Mouse (Mus musculus) adrenal gland, adult (tissue): ENCODE data around the gene Icmt.
A peak's percentile ranks its signal among the peaks of the same experiment; 100 is the strongest.

Source experiments
- DNase-seq, 2 experiments: peaks; one replicate each; pipeline ENCODE4 v3.0.0; 2022 to 2023; ENCODE audit warnings: low spot score in 1 of 2; ENCODE audit not compliant: inconsistent age in 2 of 2

Gene Icmt

DNA sequence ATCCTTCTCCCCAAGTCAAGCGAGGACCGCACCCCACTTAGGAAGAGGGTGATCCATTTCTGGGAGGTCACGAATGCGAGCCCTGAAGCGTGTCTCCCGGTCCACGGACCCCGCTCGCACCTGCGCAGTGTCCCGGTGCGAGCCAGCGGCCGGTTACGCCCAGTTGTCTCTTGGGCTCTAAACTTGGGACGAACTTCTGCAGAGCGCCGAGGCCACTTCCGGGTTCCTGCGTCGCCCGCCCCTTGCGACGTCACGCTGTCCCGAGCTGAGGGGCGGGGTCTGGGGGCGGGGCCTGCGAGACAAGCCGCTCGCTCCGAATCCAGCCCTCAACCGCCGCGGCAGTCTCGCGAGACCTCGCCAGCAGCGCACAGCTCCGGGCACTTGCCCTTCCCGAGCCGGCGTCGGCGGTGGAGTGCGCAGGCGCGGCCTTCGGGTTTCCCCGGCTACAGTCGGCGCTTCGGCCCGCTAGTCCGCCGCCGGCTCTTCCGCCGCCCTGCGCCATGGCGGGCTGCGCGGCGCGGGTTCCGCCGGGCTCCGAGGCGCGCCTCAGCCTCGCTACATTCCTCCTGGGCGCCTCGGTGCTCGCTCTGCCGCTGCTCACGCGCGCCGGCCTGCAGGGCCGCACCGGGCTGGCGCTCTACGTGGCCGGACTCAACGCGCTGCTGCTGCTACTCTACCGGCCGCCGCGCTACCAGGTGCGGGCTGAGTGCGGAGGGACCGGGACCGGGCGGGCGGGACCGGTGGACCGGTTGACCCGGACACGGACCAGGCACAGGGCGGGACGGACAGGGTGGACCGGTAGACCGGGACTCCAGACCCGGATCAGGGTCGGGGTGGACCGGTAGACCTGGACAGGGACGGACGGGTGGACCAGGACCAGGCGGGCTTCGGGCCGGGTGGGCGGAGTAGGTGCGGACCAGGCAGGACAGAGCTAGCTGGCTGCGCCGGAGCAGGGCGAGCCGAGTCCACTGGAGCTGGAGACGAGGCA lies at the start of gene Icmt:
Gene Icmt, plus strand, starts transcription at position 354 of the 988 bp plus-strand sequence.
- DNase-seq = peak; percentile 99 to 100

DNA sequence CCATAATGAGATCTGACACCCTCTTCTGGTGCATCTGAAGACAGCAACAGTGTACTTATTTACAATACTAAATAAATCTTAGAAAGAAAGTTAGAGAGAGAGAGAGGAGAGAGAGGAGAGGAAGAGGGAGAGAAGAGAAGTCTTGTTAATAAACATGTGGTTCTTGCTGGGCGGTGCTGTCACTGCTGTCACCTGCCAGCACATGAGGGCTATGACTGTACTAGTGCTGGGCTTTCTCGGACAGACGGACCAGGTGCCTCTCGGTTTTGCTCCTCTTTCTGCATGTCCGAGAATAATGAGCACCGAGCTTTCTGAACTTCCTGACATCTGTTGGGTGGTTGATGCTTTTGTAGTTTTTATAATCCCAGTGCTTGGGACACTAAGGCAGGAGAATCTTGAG lies 46.4 kb upstream of the Icmt start:
- no peak for DNase-seq

GRCm38 (mm10) chr4:152253183-152253759 lies 43.8 kb upstream of the Icmt start:
- peak; percentile 27 to 81 for DNase-seq

DNA sequence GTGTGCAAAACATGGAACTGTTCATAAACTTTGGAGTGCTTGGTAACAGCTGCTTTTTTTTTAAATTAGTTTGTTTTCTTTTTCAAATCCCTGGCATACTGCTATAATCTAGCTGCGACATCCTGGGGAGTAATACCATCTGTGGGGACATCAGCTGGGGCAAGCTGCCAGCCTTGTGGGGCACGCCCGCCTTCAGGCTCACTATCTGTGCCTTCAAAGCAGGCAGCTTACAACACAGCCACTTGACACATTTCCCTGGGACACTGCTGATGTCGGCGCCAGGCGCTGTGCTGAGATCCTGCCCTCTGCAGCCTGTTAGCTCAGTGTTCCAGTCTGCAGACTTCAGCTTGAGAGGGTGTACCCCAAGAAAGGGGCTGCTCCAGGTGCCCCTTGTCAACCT lies 40.0 kb upstream of the Icmt start:
- peak in 1 of 2 experiments; percentile 62 for DNase-seq

- peak; percentile 31 to 76 for DNase-seq
These were observed 36.6 kb upstream of the Icmt start for GRCm38 (mm10) chr4:152260451-152260850.

DNA sequence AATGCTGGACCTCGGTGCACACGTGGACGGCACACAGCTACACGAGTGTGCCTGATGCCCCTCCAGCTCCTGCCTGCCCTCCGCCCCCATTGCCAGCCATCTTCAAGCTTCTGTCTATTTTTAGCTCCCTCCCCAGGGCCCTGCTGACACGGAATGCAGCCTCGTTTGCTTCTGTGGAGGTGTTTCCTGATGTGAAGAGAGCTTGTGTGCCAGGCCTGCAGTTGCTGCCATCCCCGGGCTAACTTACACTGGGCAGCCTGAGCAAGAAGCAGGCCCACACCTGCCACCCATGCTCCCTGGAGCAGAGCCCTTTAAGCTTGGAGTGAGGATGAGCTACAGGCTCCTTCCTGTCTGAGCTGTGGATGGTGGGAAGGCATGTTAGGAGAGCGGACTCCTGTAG lies 34.8 kb upstream of the Icmt start:
- no peak for DNase-seq

DNA sequence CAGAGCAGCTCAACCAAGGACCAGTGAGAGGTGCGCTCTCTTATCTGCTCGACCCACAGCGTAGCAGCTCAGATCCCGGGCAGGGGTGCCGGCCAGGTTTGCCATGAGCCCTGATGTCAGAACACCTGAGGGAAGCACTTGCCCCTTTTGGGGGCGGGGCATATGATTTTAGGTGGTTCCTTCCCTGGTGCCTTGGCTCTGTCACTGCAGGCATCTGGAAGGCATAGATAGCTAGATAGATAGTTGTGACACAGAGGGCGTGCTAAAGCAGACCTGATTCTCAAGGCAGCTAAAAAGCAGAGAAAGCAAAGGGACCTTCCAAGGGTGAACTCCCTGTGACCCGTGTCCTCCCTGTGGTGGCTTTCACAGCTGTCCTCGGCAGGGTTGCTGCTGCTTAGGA lies 33.9 kb upstream of the Icmt start:
- DNase-seq = no peak

DNA sequence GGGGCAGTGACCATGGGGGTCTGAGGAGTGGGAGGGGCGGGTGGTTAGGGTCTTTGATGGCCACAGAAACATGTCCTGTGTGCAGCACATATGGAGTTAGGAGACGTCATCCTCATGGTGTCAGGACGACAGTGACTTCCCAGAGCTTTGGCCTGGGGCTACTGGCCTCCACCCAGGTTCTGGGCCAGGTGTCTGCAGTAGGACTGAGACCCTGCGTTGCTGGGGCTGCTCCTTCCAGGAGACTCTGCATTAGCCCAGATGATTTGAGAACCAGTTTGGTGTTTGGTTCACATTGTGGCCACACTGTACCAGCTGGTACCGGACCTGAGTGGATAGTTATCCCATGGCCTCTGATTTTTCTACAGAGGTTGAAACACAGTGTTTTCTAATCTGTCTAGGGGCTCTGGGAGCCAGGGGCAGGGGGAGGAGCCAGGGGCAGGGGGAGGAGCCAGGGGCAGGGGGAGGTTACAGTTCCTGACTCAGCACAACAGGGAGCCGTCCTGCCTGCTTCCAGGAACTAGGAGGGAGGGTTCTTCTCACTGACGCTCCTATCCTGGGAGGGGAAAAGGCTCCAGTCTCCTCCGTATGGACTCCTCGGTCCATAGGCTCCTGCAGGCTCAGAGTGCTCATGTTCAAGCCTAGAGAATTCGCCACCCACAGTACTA lies 33.4 kb upstream of the Icmt start:
- no peak for DNase-seq

- no peak for DNase-seq
These were observed 32.9 kb upstream of the Icmt start for GRCm38 (mm10) chr4:152264177-152264530.

DNA sequence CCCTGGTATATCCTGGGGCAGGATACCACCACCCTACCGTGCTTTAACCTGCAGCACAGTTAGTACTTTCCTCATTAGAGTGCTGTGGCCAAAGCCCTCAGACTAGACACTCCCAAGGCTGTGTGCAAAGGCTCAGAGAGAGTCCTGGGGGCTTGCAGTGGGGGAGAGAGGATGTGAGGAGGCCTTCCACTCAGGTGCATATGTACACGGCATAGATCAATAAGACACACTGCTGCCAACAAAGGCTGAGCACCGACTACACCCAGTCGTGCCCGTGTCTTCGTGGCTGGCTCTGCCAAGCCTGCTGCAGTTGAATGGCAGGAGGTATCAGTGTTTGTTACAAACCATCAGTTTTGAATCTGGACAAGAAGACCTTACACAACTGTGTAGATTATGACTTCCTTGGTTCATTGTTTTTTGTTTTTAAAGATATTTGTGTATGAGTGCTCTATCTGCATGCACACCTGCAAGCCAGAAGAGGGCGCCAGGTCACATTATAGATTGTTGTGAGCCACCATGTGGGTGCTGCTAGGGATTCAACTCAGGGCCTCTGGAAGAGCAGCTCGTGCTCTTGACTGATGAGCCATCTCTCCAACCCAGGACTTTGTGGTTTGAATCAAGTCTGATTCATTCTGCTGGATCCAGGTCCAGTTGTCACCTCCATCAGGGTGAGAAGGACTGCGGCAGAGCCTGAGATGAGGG lies 32.0 kb upstream of the Icmt start:
- no peak for DNase-seq

DNA sequence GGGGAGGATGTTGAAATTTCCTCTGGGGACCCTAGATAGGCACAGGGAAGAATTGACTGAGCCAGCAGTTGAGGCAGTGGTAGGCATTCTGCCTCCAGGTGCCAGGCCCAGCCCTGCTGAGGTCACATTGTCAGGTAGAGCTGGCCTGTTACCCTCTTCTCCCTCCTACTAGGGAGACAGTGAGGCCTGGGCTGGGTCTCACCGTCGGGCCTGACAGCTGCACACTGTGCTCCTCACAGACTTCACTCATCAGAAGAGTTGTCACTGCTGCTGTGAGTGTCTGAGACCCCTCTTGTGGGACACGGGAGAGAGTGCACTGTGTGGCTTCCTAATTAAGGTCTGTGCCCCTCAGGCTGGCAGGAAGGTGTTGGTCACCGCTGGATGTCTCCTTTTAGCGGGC lies 31.2 kb upstream of the Icmt start:
- no peak for DNase-seq

DNA sequence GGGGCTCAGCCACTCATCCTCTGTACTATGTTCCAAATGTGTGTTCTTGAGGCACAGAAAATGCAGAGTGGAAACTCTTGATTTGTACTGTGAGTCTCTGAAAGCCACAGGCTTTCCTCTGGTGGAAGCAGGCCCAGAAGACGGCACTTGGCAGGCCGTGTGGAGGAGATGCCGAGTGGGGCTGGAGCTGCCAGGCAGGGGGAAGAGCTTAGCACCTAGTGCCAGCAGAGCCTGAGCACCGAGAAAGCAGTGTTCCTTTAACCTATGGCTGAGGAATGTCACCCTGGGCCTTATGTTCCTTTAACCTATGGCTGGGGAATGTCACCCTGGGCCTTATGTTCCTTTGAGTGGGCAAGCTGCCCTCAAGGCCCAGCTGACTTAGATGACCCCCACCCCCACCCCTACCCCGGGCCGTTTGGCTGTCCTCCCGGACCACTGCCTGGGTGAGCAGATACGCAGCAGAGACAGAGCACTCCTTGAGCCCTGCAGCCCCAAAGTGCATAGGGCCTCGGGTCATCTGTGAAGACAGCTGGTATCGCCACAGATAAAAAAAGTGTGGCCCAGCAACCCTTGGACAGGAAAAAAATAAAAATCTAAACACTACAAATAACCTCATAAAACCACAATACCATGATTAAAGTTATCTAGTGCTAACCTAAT lies 30.7 kb upstream of the Icmt start:
- no peak for DNase-seq

DNA sequence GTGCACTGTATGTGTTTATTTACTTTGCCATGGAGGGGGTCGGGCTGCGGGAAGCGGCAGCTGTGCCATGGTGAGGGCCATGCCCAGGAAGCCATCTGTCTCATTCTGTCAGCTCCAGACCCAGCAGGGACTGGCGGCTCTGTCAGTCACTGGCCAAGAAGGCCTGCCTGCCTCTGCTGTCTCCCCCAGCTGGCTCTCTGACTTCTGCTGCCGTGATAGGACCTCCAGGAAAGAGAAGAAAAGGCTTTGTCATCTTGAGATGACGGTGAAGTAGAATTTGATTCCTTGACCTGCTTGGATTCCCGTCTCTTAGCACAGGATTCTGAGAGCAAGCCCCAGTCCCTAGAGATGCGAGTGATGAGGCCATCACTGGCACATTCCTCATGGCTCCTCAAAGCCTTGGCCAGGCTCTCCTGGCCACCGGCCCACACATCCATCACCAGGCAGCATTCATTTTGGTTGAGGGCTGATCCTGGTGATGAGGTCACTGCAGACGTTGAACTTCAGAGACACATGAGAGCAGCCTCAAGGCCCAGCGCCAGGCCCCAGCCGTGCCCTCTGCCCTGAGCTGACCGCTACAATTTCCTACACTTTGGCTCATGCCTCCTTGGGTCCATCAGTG lies 29.2 kb upstream of the Icmt start:
- DNase-seq = peak; percentile 50 to 87

GRCm38 (mm10) chr4:152269967-152270366 lies 27.1 kb upstream of the Icmt start:
- DNase-seq = no peak

GRCm38 (mm10) chr4:152270599-152270998 lies 26.4 kb upstream of the Icmt start:
- no peak for DNase-seq

- no peak for DNase-seq
These were observed 25.7 kb upstream of the Icmt start for GRCm38 (mm10) chr4:152271334-152271733.

GRCm38 (mm10) chr4:152272006-152272405 lies 25.0 kb upstream of the Icmt start:
- DNase-seq = no peak

DNA sequence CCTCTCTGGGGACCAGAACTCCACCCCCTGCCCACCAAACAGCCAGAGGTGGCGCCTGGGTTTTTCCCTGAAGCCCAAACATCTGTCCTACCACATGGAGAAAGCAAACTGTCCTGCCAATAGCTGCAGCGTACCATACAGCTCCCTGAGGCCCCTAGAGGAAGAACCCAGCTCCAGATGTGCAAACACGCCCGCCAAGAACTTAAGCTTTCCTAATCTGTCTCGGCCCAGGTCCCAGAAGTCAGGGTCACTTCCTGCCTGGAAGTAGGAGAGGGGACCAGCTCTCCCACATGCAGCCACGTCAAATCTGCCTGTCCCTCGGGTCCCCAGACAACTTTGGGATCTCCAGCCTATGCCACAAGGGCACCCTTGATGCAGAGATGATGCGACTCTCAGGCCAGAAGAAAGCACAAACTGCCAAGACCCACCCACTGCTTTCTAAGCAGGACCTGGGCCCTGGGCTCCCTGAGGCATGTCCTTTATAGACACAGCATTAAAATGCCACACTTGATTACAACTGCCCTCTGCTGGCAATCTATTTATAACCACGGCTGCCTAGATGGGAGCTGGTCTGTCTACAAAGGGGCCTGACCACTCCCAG lies 24.5 kb upstream of the Icmt start:
- DNase-seq = peak; percentile 29 to 78

- DNase-seq = peak in 1 of 2 experiments; percentile 41
These were observed 23.8 kb upstream of the Icmt start for GRCm38 (mm10) chr4:152273191-152273590.
